ENCODE assay signal across 8 mouse cellular contexts in genomic region chr7:45128624-45129246, GRCm38 (mm10). TPM values are rescaled to one million over a fixed set of nuclear protein-coding genes. Genes with fewer than 3 reads are reported as not detected.
DNase-seq lines count a peak whose midpoint lies in the region; ATAC-seq lines count a peak whose summit lies in the region.

TSS of gene Rpl13a (minus strand) at chr7:45128761.

- H3K4me1 ChIP-seq in hindbrain, embryonic 16.5 days (ENCODE audit: control insufficient read depth, insufficient read depth, low read depth, low read length), result peaks cover 27% of the 10 kb centered on the region

- peaks cover 18% of the 10 kb centered on the region for H3K36me3 ChIP-seq in hindbrain, embryonic 16.5 days (ENCODE audit: control insufficient read depth, insufficient read depth, low read length)
- H3K36me3 ChIP-seq in macrophage (ENCODE audit: inconsistent target), result peaks cover 21% of the 10 kb centered on the region

- peak within 1 kb of the TSS; percentile 91 for H3K27ac ChIP-seq in hindbrain, embryonic 16.5 days (ENCODE audit: low read depth, low read length)
- peak within 1 kb of the TSS; percentile 90 for H3K27ac ChIP-seq in macrophage

- ATAC-seq in hindbrain, embryonic 16.5 days, result peak; percentile 95

- under 1% methylated on average over 48 of the region's 48 CpGs for WGBS in hindbrain, embryonic 16.5 days
- WGBS in macrophage (ENCODE audit: missing documents), result under 1% methylated on average over 48 of the region's 48 CpGs

- peak within 1 kb of the TSS; percentile 100 for H3K9ac ChIP-seq in hindbrain, embryonic 16.5 days (ENCODE audit: low read depth, low read length)

- H3K27me3 ChIP-seq in hindbrain, embryonic 16.5 days (replicated peaks; ENCODE audit: control insufficient read depth, insufficient read depth, low read length), result no peaks in the 10 kb centered on the region

- peak within 1 kb of the TSS; percentile 83 for H3K4me2 ChIP-seq in hindbrain, embryonic 16.5 days (ENCODE audit: low read length)

- peaks cover 29% of the 10 kb centered on the region for H3K79me2 ChIP-seq in macrophage (ENCODE audit: inconsistent target)

- peak within 1 kb of the TSS; percentile 89 for H3K4me3 ChIP-seq in hindbrain, embryonic 16.5 days (ENCODE audit: low read length)
- peak within 1 kb of the TSS; percentile 99 for H3K4me3 ChIP-seq in macrophage (ENCODE audit: inconsistent target)

- peak; percentile 96 for DNase-seq in WW6 (ENCODE audit: low read depth, low spot score)
- DNase-seq in cerebellum, postnatal 4 days (ENCODE audit: low spot score in 2 of 2), result peak; percentile 88 to 97
- DNase-seq in gastrocnemius, adult 18-20 months (ENCODE audit: low spot score), result peak; percentile 99
- DNase-seq in left cerebral cortex, adult 18-20 months (ENCODE audit: low spot score in 2 of 2), result peak; percentile 98 to 99
- DNase-seq in right cerebral cortex, adult 18-20 months, result peak; percentile 100
- peak; percentile 88 for DNase-seq in urinary bladder, postnatal 10 days (ENCODE audit: low spot score)

- no peaks in the 10 kb centered on the region for H3K9me3 ChIP-seq in hindbrain, embryonic 16.5 days (ENCODE audit: control insufficient read depth, low read length)

RNA-seq across cellular contexts. Expression of gene Rpl13a, which starts in this region (rescaled TPM):
- 100 to 1,000 TPM; 643 to 706 TPM for total RNA-seq in gastrocnemius, adult 18-20 months (2021)
- polyA plus RNA-seq in hindbrain, embryonic 16.5 days (2015; fragmentation: Nextera tagmentation; extraction: Ambion mirVana), result 587 and 622 TPM in 2 replicates
- 100 to 1,000 TPM; 712 to 811 TPM for total RNA-seq in left cerebral cortex, adult 18-20 months (2021)
- 100 to 1,000 TPM in 17 of 26 experiments, 10 to 100 TPM in 9; 38.7 to 450 (median 112) TPM for total RNA-seq in macrophage (2018; cell fraction: chromatin; rRNA removed)
- 1,000 to 10,000 TPM in 22 of 26 experiments, 100 to 1,000 TPM in 4; 829 to 2,559 (median 1,296) TPM for total RNA-seq in macrophage (2018; cell fraction: cytosol; rRNA removed)
- 100 to 1,000 TPM; 139 to 424 (median 252) TPM for total RNA-seq in macrophage (2018; cell fraction: nucleus; rRNA removed)
- 804 to 2,026 TPM (median 1,578 TPM) in 3 replicates for polyA plus RNA-seq in macrophage (2018)

Comparison
In these comparisons a context has a peak if more than half of its experiments do, and no peak if none do; other contexts are left out.
1. Peak in every context shown above with its lines: DNase-seq, ATAC-seq, H3K4me3 ChIP-seq and H3K27ac ChIP-seq.